Mouse (Mus musculus) embryonic fibroblast, embryonic 13.5 days (primary cell): ENCODE data around the gene Rnf13.

Experiments
- CTCF ChIP-seq: IDR thresholded peaks from 2 replicates; pipeline ENCODE4 v1.5.1; 2011; ENCODE audit warnings: mild to moderate bottlenecking, control low read depth, low read length, moderate library complexity, borderline replicate concordance; ENCODE audit not compliant: insufficient read depth
- POLR2A ChIP-seq: IDR thresholded peaks from 2 replicates; pipeline ENCODE4 v1.6.1; 2011; ENCODE audit warnings: low read depth, mild to moderate bottlenecking, control low read depth, low read length, moderate library complexity

GRCm38 (mm10) chr3:57776915-57777314 is 41.1 kb downstream of the Rnf13 start:
- TF ChIP-seq CTCF: no peak
- TF ChIP-seq POLR2A: no peak
